Mouse (Mus musculus) layer of hippocampus, adult 9-10 months (tissue): ENCODE measurements at regions not wholly inside any gene's neighbourhood (a gene's known extent, or its start where the extent isn't known, plus 50 kb on each side); places are given as distances from the start of the nearest gene placed in this dataset.

ENCODE experiments used
- DNase-seq: peaks from one replicate; pipeline ENCODE4 v3.0.0; 2022; ENCODE audit warnings: low spot score

GRCm38 (mm10) chr6:7473730-7474129 is 80.9 kb upstream of the Tac1 start:
- no peak for DNase-seq

GRCm38 (mm10) chr6:7476907-7477306 is 77.8 kb upstream of the Tac1 start:
- DNase-seq = no peak

- DNase-seq = no peak
Observed at GRCm38 (mm10) chr6:7494299-7494698, 60.4 kb upstream of the Tac1 start.

- no peak for DNase-seq
Observed at GRCm38 (mm10) chr6:7496766-7497165, 57.9 kb upstream of the Tac1 start.
